Mouse (Mus musculus) thymus, adult 2 months (tissue): ENCODE results near the gene Snrpg.

Source experiments
- CTCF ChIP-seq: fragments of 200-500 bp; IDR thresholded peaks from 2 replicates; pipeline ENCODE4 v1.5.1; 2012; ENCODE audit warnings: mild to moderate bottlenecking, control low read depth, low read length, moderate library complexity, borderline replicate concordance; ENCODE audit not compliant: control insufficient read depth, poor library complexity, insufficient read depth; ENCODE audit errors: extremely low read depth
- POLR2A ChIP-seq: fragments of 200-500 bp; IDR thresholded peaks from 2 replicates; pipeline ENCODE4 v1.6.1; 2012; ENCODE audit warnings: mild to moderate bottlenecking, low read length, control low read depth, moderate library complexity; ENCODE audit not compliant: control insufficient read depth, poor library complexity, insufficient read depth; ENCODE audit errors: extremely low read depth

DNA sequence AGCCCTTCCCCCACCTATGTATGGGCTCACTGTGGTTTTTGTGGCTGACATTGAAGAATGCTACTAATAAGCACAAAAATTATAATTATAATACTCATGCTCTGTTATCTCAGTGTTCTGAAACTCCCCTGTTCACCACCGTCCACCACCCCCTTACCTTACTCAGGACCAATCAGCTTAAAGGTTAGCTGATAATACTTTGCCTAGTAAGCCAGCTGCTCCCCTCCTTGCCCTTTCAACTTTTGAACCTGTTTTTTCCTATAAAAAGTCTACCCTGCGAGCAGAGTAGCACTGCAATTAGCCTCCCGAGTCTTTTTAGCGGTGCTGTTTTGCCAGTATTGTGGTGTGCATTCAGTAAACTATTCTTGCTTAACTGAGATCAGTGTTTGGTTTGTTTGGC, 13.6 kb downstream of the Snrpg start:
- TF ChIP-seq POLR2A (no peak), CTCF (no peak)
